Mouse (Mus musculus) mesoderm, embryonic 11.5 days (tissue): ENCODE data around the gene Gins2.

Source experiments
- DNase-seq: peaks from one replicate; pipeline ENCODE4 v3.0.0-alpha.2; 2012; ENCODE audit warnings: low read depth, low spot score

Gene Gins2

DNA sequence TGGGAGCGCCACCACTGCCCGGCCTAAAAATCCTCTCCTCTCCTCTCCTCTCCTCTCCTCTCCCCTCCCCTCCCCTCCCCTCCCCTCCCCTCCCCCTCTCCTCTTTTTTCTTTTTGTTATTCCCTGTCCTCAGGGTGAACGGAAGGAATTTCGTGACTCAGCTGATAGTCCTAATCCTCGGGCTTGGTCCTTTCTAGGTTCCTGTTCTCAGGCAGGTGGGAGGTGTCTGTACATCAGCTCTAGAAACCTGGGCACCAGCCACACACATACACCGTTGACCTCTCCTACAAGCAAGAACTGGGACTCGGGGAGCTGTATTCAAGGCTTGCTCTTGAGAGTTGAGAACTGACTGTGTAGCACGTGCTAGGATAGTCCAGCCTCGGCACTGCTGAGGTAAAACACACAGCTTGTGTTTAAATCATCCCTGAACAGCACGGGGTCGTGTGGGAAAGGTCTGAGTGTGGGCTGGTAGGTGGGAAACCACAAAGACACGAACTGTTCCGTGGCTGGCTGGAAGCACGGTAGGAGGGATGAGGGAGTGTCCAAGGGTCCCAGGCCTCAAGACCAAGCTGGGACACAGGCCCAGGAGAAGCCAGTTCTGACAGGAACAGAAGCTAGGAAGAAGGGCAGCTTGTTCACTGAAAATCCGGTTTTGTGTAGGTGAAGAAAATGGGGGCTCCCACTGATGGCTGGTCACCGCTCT is 58.0 kb downstream of the Gins2 start:
- DNase-seq, result no peak

DNA sequence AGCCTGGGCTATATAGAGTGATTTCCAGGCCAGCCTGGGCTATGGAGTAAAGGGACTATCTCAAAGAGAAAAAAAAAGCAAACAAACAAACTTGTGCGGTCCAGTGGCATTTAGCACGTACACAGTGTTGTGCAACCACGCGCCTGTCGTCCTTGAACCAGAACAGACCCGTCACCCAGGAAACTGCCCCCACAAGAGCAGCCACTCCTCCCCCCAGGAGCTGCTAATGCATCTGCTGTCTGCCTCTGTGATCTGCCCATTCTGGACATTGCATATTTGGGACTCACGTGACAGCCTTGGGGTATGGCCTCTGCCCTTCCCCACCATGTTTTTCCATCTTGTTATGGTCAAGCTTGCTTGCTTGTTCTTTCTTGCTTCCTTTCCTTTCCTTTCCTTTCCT is 59.9 kb downstream of the Gins2 start:
- no peak for DNase-seq
